Mouse (Mus musculus) olfactory bulb, adult 2 months (tissue): Measurements from ENCODE around the gene Ppib.

Experiments used
- CTCF ChIP-seq: fragments of 200-500 bp; IDR thresholded peaks from 2 replicates; pipeline ENCODE4 v1.5.1; 2012; ENCODE audit warnings: low read depth, mild to moderate bottlenecking, low read length, moderate library complexity; ENCODE audit not compliant: insufficient read depth
- POLR2A ChIP-seq: fragments of 200-500 bp; IDR thresholded peaks from 2 replicates; pipeline ENCODE4 v1.6.1; 2012; ENCODE audit warnings: mild to moderate bottlenecking, low read depth, low read length, moderate library complexity; ENCODE audit not compliant: insufficient read depth

GRCm38 (mm10) chr9:66091327-66092231, 31.6 kb downstream of the Ppib start:
- TF ChIP-seq CTCF (no peak), POLR2A (no peak)
